Mouse (Mus musculus) bone marrow macrophage, adult 2 months (primary cell): ENCODE results near the gene Gm21874. TPM values are rescaled to one million over a fixed set of nuclear protein-coding genes. Genes with fewer than 3 reads are reported as not detected.
"Not testable (repeated sequence)": the region's sequence is repeated elsewhere in the genome, so short reads cannot be mapped to it uniquely, and the experiment has no call there.

Source experiments
- H3K27ac ChIP-seq: 2 replicates; pipeline ENCODE4 v1.5.1; 2012; ENCODE audit warnings: low read depth, low read length; ENCODE audit not compliant: insufficient read depth
- H3K4me1 ChIP-seq: 2 replicates; pipeline ENCODE4 v1.6.1; 2012; ENCODE audit warnings: low read length; ENCODE audit not compliant: control insufficient read depth, insufficient read depth
- H3K4me3 ChIP-seq: 2 replicates; pipeline ENCODE4 v1.5.1; 2012; ENCODE audit warnings: mild to moderate bottlenecking, low read length, moderate library complexity; ENCODE audit not compliant: insufficient read depth
- polyA plus RNA-seq: library from polyadenylated mRNA; stranded (reverse); fragments of >200 nt; gene quantifications from 2 replicates; pipeline ENCODE4 v1.2.4, GENCODE M21; 2012; ENCODE audit not compliant: missing spikeins, insufficient read depth, insufficient read length

Gene Gm21874
- polyA plus RNA-seq: not detected in 2 replicates

DNA sequence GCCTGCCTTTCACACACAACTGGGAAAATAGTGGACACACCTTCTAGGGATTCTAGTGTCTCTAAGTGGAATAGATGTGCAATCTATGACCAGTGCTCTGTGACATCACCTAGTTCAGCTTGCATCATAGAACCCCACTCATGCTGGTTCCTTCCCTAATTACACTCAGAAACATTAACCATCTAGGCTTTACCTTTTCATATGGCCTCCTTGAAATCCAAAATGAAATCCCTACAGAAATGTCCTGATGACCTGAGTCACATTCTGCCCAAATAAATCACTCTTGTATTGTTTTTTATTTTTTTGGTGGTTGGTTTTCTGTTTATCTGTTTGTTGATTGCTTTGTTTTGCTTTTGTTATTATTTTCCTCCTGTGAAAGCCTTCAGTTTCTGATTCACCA is at the start of gene Gm21874:
Gene Gm21874 (minus strand): TSS at position 101 of the 400 bp plus-strand sequence.
- not testable (repeated sequence) for H3K4me3 ChIP-seq, H3K4me1 ChIP-seq, H3K27ac ChIP-seq

Other genes starting within 250 kb of the Gm21874 start
- not detected in 2 replicates for gene Gm21721, start 214.0 kb downstream of the Gm21874 start, polyA plus RNA-seq
- gene Gm21812, start 69.0 kb downstream of the Gm21874 start, polyA plus RNA-seq: not detected in 2 replicates